9 mouse cellular contexts compared by ENCODE assay signal in the genomic region with DNA sequence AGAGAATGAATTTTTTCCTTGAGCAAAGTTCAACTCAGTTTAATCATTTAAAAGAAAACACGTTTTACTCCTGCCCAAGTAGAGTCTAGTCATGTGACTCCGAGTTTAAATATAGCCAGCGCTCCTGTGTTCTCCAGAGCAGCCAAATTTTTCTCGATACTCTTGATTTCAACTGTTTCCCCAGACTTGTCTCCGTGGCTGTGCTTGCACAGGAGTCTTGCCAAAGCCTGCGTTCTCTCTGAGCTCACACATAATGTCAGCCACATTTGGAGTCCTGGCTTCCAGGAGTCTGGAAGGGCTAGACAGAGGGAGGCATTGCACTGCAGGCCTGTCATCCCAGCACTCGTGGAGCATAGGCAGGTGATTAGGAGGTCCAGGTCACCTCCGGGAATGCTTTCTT. TPM values are rescaled to one million over a fixed set of nuclear protein-coding genes. Genes with fewer than 3 reads are reported as not detected.
DNase-seq lines count a peak whose midpoint lies in the region; ATAC-seq lines count a peak whose summit lies in the region.
"Had no signal": no experiment of that assay in that cellular context is flagged by ENCODE, and none has a peak within 500 bp of the region (broad histone marks: within the 10 kb centered on the region; RNA-seq: fewer than 3 reads in every experiment).

No protein-coding gene starts in this region.

- 52% methylated on average over 8 of the region's 8 CpGs for WGBS in heart, embryonic 10.5 days
- WGBS in kidney, embryonic 16.5 days, result 37% methylated on average over 8 of the region's 8 CpGs

- peak; percentile 97 for DNase-seq in heart, adult 11 months
- DNase-seq in heart, embryonic 10.5 days (ENCODE audit: low spot score), result no peak
- DNase-seq in heart, adult 8-10 months (ENCODE audit: low spot score), result peak; percentile 47
- peak; percentile 61 for DNase-seq in lung, postnatal 36 days
- no peak for DNase-seq in spleen, postnatal 14 days (ENCODE audit: low spot score in 2 of 2)
- DNase-seq in cerebellum, adult 11 months, result no peak
- DNase-seq in embryo, embryonic 9.5 days (ENCODE audit: extremely low spot score), result no peak

- ATAC-seq in kidney, embryonic 16.5 days (ENCODE audit: low FRiP score, low TSS enrichment), result no peak

- peak overlapping the region; percentile 8 for H3K9ac ChIP-seq in kidney, embryonic 16.5 days (replicated peaks; ENCODE audit: low read length)

- no peak overlapping the region for H3K27ac ChIP-seq in heart, embryonic 10.5 days
- peak overlapping the region; percentile 86 for H3K27ac ChIP-seq in kidney, embryonic 16.5 days (ENCODE audit: low read length)

- peaks cover 23% of the 10 kb centered on the region for H3K4me1 ChIP-seq in heart, embryonic 10.5 days
- peaks cover 42% of the 10 kb centered on the region for H3K4me1 ChIP-seq in kidney, embryonic 16.5 days (ENCODE audit: insufficient read depth, low read length)

- H3K9me3 ChIP-seq in heart, embryonic 10.5 days, result no peaks in the 10 kb centered on the region
- H3K9me3 ChIP-seq in kidney, embryonic 16.5 days (ENCODE audit: low read length), result no peaks in the 10 kb centered on the region

- no peaks in the 10 kb centered on the region for H3K36me3 ChIP-seq in heart, embryonic 10.5 days
- H3K36me3 ChIP-seq in kidney, embryonic 16.5 days (ENCODE audit: insufficient read depth, low read length), result no peaks in the 10 kb centered on the region

- H3K4me3 ChIP-seq in heart, embryonic 10.5 days, result no peak overlapping the region
- H3K4me3 ChIP-seq in kidney, embryonic 16.5 days (ENCODE audit: low read length), result no peak overlapping the region; the same call in 1 of the 2 replicates

- peak overlapping the region; percentile 92 for H3K4me2 ChIP-seq in kidney, embryonic 16.5 days (replicated peaks; ENCODE audit: low read depth, low read length)

- peaks cover 66% of the 10 kb centered on the region for H3K27me3 ChIP-seq in heart, embryonic 10.5 days (ENCODE audit: insufficient read depth, poor library complexity, severe bottlenecking)
- peaks cover 11% of the 10 kb centered on the region; the same call in 1 of the 2 replicates for H3K27me3 ChIP-seq in kidney, embryonic 16.5 days (ENCODE audit: insufficient read depth, low read length)

RNA-seq across cellular contexts. Expression of a gene that starts 0.9 kb away (rescaled TPM):
- polyA plus RNA-seq in heart, embryonic 10.5 days (2016; fragmentation: Nextera tagmentation; extraction: Ambion mirVana), result 0.28 and 0.34 TPM in 2 replicates
- 1 to 10 TPM; 3.3 to 5.6 (median 4.7) TPM for total RNA-seq in heart, adult 8-10 months (2022)
- polyA plus RNA-seq in kidney, embryonic 16.5 days (2015; fragmentation: Nextera tagmentation; extraction: Ambion mirVana), result 11.1 and 13.2 TPM in 2 replicates
- total RNA-seq: hematopoietic stem cell, adult 5-6 weeks had no signal

RNA-seq across cellular contexts. Expression of a gene that starts 25.5 kb away (rescaled TPM):
- polyA plus RNA-seq in heart, embryonic 10.5 days (2016; fragmentation: Nextera tagmentation; extraction: Ambion mirVana), result 307 TPM in 2 replicates
- 1 to 10 TPM; 1.3 to 3.3 (median 2.3) TPM for total RNA-seq in heart, adult 8-10 months (2022)
- 215 and 225 TPM in 2 replicates for polyA plus RNA-seq in kidney, embryonic 16.5 days (2015; fragmentation: Nextera tagmentation; extraction: Ambion mirVana)

RNA-seq across cellular contexts. Expression of a gene that starts 31.5 kb away (rescaled TPM):
- 12.0 and 16.2 TPM in 2 replicates for polyA plus RNA-seq in heart, embryonic 10.5 days (2016; fragmentation: Nextera tagmentation; extraction: Ambion mirVana)
- 10 to 100 TPM in 3 of 4 experiments, 1 to 10 TPM in 1; 7.9 to 11.9 (median 11.1) TPM for total RNA-seq in heart, adult 8-10 months (2022)
- 15.6 and 17.0 TPM in 2 replicates for polyA plus RNA-seq in kidney, embryonic 16.5 days (2015; fragmentation: Nextera tagmentation; extraction: Ambion mirVana)

Comparison
In these comparisons a context has a peak if more than half of its experiments do, and no peak if none do; other contexts are left out.
1. DNase-seq: peak in heart, adult 11 months (single experiment), heart, adult 8-10 months (single experiment) and lung, postnatal 36 days (single experiment); none in heart, embryonic 10.5 days (single experiment), spleen, postnatal 14 days (0 of 2), cerebellum, adult 11 months (single experiment) and embryo, embryonic 9.5 days (single experiment).